Mouse (Mus musculus) heart, adult 2 months (tissue): ENCODE data around the gene Acly.

ENCODE experiments used
- CTCF ChIP-seq: fragments of 200-600 bp; IDR thresholded peaks from 2 replicates; pipeline ENCODE4 v1.8.1; 2022; ENCODE audit warnings: antibody characterized with exemption, mild to moderate bottlenecking, moderate library complexity
- EP300 ChIP-seq: fragments of 200-500 bp; IDR thresholded peaks from 2 replicates; pipeline ENCODE4 v1.6.1; 2011; ENCODE audit warnings: low read depth, low read length, control low read depth; ENCODE audit not compliant: insufficient read depth
- POLR2A ChIP-seq: fragments of 200-500 bp; IDR thresholded peaks from 2 replicates; pipeline ENCODE4 v1.6.1; 2011; ENCODE audit warnings: mild to moderate bottlenecking, low read depth, low read length, control low read depth; ENCODE audit not compliant: insufficient read depth

DNA sequence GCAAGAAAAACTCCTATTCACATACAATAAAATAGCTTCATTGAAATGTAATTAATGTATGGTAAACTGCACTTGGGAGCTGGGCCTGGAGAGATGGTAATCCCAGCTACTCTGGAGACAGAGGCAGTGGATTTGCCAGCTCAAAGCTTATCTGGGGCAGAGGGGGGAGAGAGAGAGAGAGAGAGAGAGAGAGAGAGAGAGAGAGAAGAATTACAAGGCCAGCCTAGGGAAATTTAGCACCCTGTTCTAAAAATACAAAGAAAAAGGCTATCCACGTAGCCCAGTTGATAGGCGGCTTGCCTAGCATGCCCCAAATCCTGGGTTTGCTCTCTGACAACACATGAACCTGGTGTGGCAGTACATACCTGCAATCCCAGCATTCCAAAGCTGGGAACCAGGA, 13.8 kb upstream of the Acly start:
- TF ChIP-seq CTCF (no peak), EP300 (no peak), POLR2A (no peak)
